Mouse (Mus musculus) megakaryocyte, embryonic 14.5 days (primary cell): ENCODE measurements around the gene Snx7.

Experiments used
- FLI1 ChIP-seq: IDR thresholded peaks from 2 replicates; pipeline ENCODE4 v1.6.1; 2012; ENCODE audit warnings: low read length, inconsistent platforms, mixed read lengths
- GATA1 ChIP-seq: IDR thresholded peaks from 3 replicates; pipeline ENCODE4 v1.6.1; 2012; ENCODE audit warnings: mixed read lengths, low read length, inconsistent platforms, borderline replicate concordance

- TF ChIP-seq GATA1 (no peak), FLI1 (no peak)
These were observed 6.7 kb upstream of the Snx7 start for GRCm38 (mm10) chr3:117875450-117875849.
